13 mouse cellular contexts compared by ENCODE assay signal in genomic region chr3:146096986-146097385, GRCm38 (mm10). TPM values are rescaled to one million over a fixed set of nuclear protein-coding genes. Genes with fewer than 3 reads are reported as not detected.
"Had no signal": no experiment of that assay in that cellular context is flagged by ENCODE, and none has a peak within 500 bp of the region (broad histone marks: within the 10 kb centered on the region; RNA-seq: fewer than 3 reads in every experiment).

No protein-coding gene starts in this region.

- ATAC-seq: midbrain, embryonic 13.5 days; midbrain, embryonic 15.5 days had no signal

- DNase-seq: lung, adult 18-20 months; lung, embryonic 14.5 days; lung, postnatal 10 days; lung, postnatal 36 days; right cerebral cortex, postnatal 14 days; thymus, adult 2 months; thymus, postnatal 25 days; thymus, postnatal 4 days had no signal

RNA-seq across cellular contexts. Expression of gene Wdr63, which starts 10.9 kb away (rescaled TPM):
- total RNA-seq: megakaryocyte, adult 5-6 weeks; monocyte, adult 5-6 weeks; neutrophil, adult 5-6 weeks had no signal
